Mouse (Mus musculus) hindbrain, embryonic 15.5 days (tissue): Measurements from ENCODE around the gene Lrfn5. TPM values are rescaled to one million over a fixed set of nuclear protein-coding genes. Genes with fewer than 3 reads are reported as not detected.

Source experiments
- ATAC-seq: fragments of 200-750 bp; cut with Nextera tagmentation; 2 replicates; pipeline ENCODE4 v1.8.0; 2017; ENCODE audit warnings: low read depth, moderate number of reproducible peaks, moderate TSS enrichment; ENCODE audit not compliant: low FRiP score
- H3K27ac ChIP-seq: fragments of 300-500 bp; sonication (generic); replicated peaks from 2 replicates; pipeline ENCODE4 v1.5.1; 2015; ENCODE audit warnings: mild to moderate bottlenecking, inconsistent platforms
- H3K27me3 ChIP-seq: fragments of 300-500 bp; sonication (generic); 2 replicates; pipeline ENCODE4 v1.6.1; 2015; ENCODE audit warnings: control low read depth, inconsistent platforms
- H3K36me3 ChIP-seq: fragments of 300-500 bp; sonication (generic); 2 replicates; pipeline ENCODE4 v1.6.1; 2015; ENCODE audit warnings: control low read depth, inconsistent platforms
- H3K4me1 ChIP-seq: fragments of 300-500 bp; sonication (generic); replicated peaks from 2 replicates; pipeline ENCODE4 v1.6.1; 2015; ENCODE audit warnings: control low read depth, inconsistent platforms
- H3K4me2 ChIP-seq: fragments of 300-500 bp; sonication (generic); 2 replicates; pipeline ENCODE4 v1.6.1; 2015; ENCODE audit warnings: moderate library complexity, mild to moderate bottlenecking, inconsistent platforms
- H3K4me3 ChIP-seq: fragments of 300-500 bp; sonication (generic); 2 replicates; pipeline ENCODE4 v1.5.1; 2015; ENCODE audit warnings: mild to moderate bottlenecking, inconsistent platforms
- H3K9ac ChIP-seq: fragments of 300-500 bp; sonication (generic); 2 replicates; pipeline ENCODE4 v1.6.1; 2015; ENCODE audit warnings: inconsistent platforms
- H3K9me3 ChIP-seq: fragments of 300-500 bp; sonication (generic); 2 replicates; pipeline ENCODE4 v1.6.1; 2016; ENCODE audit warnings: control low read depth, inconsistent platforms
- WGBS: fragments of 180-500 bp; shearing (Covaris S2); methylation state at CpG from one replicate; pipeline ENCODE4 v1.1.7; 2015; 5-methylcytosine and 5-hydroxymethylcytosine counted together
- polyA plus RNA-seq: library from polyadenylated mRNA; unstranded; fragments of >200 nt; fragmentation: Nextera tagmentation; extraction: Ambion mirVana; gene quantifications from 2 replicates; pipeline ENCODE4 v1.2.1, GENCODE M21; 2015

Gene Lrfn5
- 71.1 and 74.5 TPM in 2 replicates for polyA plus RNA-seq

- under 1% methylated on average over 50 of the region's 50 CpGs for WGBS
- peak within 1 kb of the TSS; percentile 85 for H3K9ac ChIP-seq
Measured at GRCm38 (mm10) chr12:61522829-61523370, at the start of gene Lrfn5. Lrfn5 (plus strand) TSS chr12:61523150.

GRCm38 (mm10) chr12:61521501-61522147 is 1.3 kb upstream of the Lrfn5 start:
- H3K27ac ChIP-seq = peak overlapping the region; percentile 6; the same call in 1 of the 2 replicates

More at GRCm38 (mm10) chr12:61522829-61523370, at the start of gene Lrfn5:
- H3K4me2 ChIP-seq = peak within 1 kb of the TSS; percentile 66
- no peaks in the 10 kb centered on the region for H3K36me3 ChIP-seq
- 0 out of 2 replicates have a peak, but pooled peaks cover 3% of the 10 kb centered on the region for H3K27me3 ChIP-seq
- peak; percentile 86 for ATAC-seq
- no peaks in the 10 kb centered on the region for H3K9me3 ChIP-seq
- peak within 1 kb of the TSS; percentile 95 for H3K27ac ChIP-seq
- peaks cover 13% of the 10 kb centered on the region; the same call in 1 of the 2 replicates for H3K4me1 ChIP-seq
- peak within 1 kb of the TSS; percentile 64 for H3K4me3 ChIP-seq

GRCm38 (mm10) chr12:61522148-61522828 is 662 bp upstream of the Lrfn5 start:
- Histone ChIP-seq H3K9ac (peak overlapping the region; percentile 85), H3K4me1 (peaks cover 13% of the 10 kb centered on the region; the same call in 1 of the 2 replicates), H3K4me2 (peak overlapping the region; percentile 66), H3K9me3 (no peaks in the 10 kb centered on the region), H3K27me3 (0 out of 2 replicates have a peak, but pooled peaks cover 3% of the 10 kb centered on the region), H3K4me3 (peak overlapping the region; percentile 64), H3K27ac (peak overlapping the region; percentile 95), H3K36me3 (no peaks in the 10 kb centered on the region)
- 2% methylated on average over 6 of the region's 6 CpGs for WGBS
- peak; percentile 29 for ATAC-seq

More at GRCm38 (mm10) chr12:61521501-61522147, 1.3 kb upstream of the Lrfn5 start:
- Histone ChIP-seq H3K4me2 (peak overlapping the region; percentile 66), H3K36me3 (no peaks in the 10 kb centered on the region), H3K4me1 (peaks cover 13% of the 10 kb centered on the region; the same call in 1 of the 2 replicates), H3K9me3 (no peaks in the 10 kb centered on the region), H3K27me3 (0 out of 2 replicates have a peak, but pooled peaks cover 3% of the 10 kb centered on the region), H3K9ac (peak overlapping the region; percentile 45), H3K4me3 (peak overlapping the region; percentile 64)
- 2% methylated on average over 20 of the region's 20 CpGs for WGBS
- no peak for ATAC-seq

GRCm38 (mm10) chr12:61523631-61524182 is 757 bp downstream of the Lrfn5 start:
- H3K4me1 ChIP-seq = peaks cover 13% of the 10 kb centered on the region; the same call in 1 of the 2 replicates
- ATAC-seq = no peak
- H3K9ac ChIP-seq = peak overlapping the region; percentile 85
- WGBS = 2% methylated on average over 16 of the region's 16 CpGs
- no peaks in the 10 kb centered on the region for H3K9me3 ChIP-seq
- H3K4me3 ChIP-seq = peak overlapping the region; percentile 64
- peak overlapping the region; percentile 66 for H3K4me2 ChIP-seq
- peak overlapping the region; percentile 95 for H3K27ac ChIP-seq
- no peaks in the 10 kb centered on the region for H3K36me3 ChIP-seq
- H3K27me3 ChIP-seq = 0 out of 2 replicates have a peak, but pooled peaks cover 3% of the 10 kb centered on the region

- H3K4me2 ChIP-seq = peak overlapping the region; percentile 66
- 0 out of 2 replicates have a peak, but pooled peaks cover 3% of the 10 kb centered on the region for H3K27me3 ChIP-seq
- H3K27ac ChIP-seq = peak overlapping the region; percentile 95
- ATAC-seq = 0 out of 2 replicates have a peak, but pooled peaks have one; percentile 13
- peak overlapping the region; percentile 85 for H3K9ac ChIP-seq
- peak overlapping the region; percentile 64 for H3K4me3 ChIP-seq
- no peaks in the 10 kb centered on the region for H3K9me3 ChIP-seq
- H3K4me1 ChIP-seq = peaks cover 13% of the 10 kb centered on the region; the same call in 1 of the 2 replicates
- H3K36me3 ChIP-seq = no peaks in the 10 kb centered on the region
- WGBS = under 1% methylated on average over 33 of the region's 33 CpGs
Measured at GRCm38 (mm10) chr12:61524183-61524651, 1.3 kb downstream of the Lrfn5 start.

- peaks cover 13% of the 10 kb centered on the region; the same call in 1 of the 2 replicates for H3K4me1 ChIP-seq
- H3K27ac ChIP-seq = peak overlapping the region; percentile 95
- H3K4me3 ChIP-seq = peak overlapping the region; percentile 64
- H3K9ac ChIP-seq = peak overlapping the region; percentile 85
- H3K4me2 ChIP-seq = peak overlapping the region; percentile 66
- 2% methylated on average over 9 of the region's 9 CpGs for WGBS
- peak; percentile 89 for ATAC-seq
- no peaks in the 10 kb centered on the region for H3K27me3 ChIP-seq
- H3K36me3 ChIP-seq = no peaks in the 10 kb centered on the region
- H3K9me3 ChIP-seq = no peaks in the 10 kb centered on the region
Measured at GRCm38 (mm10) chr12:61526199-61526598, 3.2 kb downstream of the Lrfn5 start.

DNA sequence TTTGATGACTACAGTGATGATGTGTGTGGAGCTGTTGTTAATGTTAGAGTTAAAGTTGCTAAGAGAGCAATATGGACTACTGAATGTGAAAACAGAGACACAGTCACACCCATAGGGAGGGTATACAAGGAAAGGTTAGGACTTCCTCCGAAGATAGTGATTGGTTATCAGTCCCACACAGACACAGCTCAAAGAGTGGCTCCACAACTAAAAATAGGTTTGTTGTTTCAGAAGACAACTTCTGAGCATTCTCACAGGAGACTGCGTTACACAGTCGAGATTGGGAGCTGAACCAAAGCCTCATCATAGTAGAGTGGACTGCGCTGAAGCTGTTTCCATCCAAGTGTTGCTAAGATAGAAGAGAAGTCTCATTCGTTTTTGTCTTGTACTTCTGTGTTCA is 57.0 kb downstream of the Lrfn5 start:
- H3K4me1 ChIP-seq = no peaks in the 10 kb centered on the region
- ATAC-seq = no peak

GRCm38 (mm10) chr12:61600305-61600704 is 77.4 kb downstream of the Lrfn5 start:
- Histone ChIP-seq H3K9me3 (no peaks in the 10 kb centered on the region), H3K4me1 (no peaks in the 10 kb centered on the region), H3K27me3 (no peaks in the 10 kb centered on the region), H3K4me3 (no peak overlapping the region), H3K27ac (no peak overlapping the region), H3K36me3 (no peaks in the 10 kb centered on the region), H3K4me2 (no peak overlapping the region), H3K9ac (no peak overlapping the region)
- no peak for ATAC-seq

More for the DNA sequence above, 57.0 kb downstream of the Lrfn5 start:
- Histone ChIP-seq H3K27me3 (no peaks in the 10 kb centered on the region), H3K9me3 (no peaks in the 10 kb centered on the region), H3K9ac (no peak overlapping the region), H3K27ac (no peak overlapping the region), H3K4me2 (no peak overlapping the region), H3K36me3 (no peaks in the 10 kb centered on the region), H3K4me3 (no peak overlapping the region)
- 89% methylated on average over 5 of the region's 5 CpGs for WGBS

GRCm38 (mm10) chr12:61607871-61608270 is 84.9 kb downstream of the Lrfn5 start:
- H3K27me3 ChIP-seq = no peaks in the 10 kb centered on the region
- no peak overlapping the region for H3K4me3 ChIP-seq
- WGBS = 92% methylated on average over 3 of the region's 3 CpGs
- no peaks in the 10 kb centered on the region for H3K9me3 ChIP-seq
- H3K36me3 ChIP-seq = no peaks in the 10 kb centered on the region
- no peak overlapping the region for H3K9ac ChIP-seq
- no peaks in the 10 kb centered on the region for H3K4me1 ChIP-seq
- H3K4me2 ChIP-seq = no peak overlapping the region
- no peak overlapping the region for H3K27ac ChIP-seq
- no peak for ATAC-seq

DNA sequence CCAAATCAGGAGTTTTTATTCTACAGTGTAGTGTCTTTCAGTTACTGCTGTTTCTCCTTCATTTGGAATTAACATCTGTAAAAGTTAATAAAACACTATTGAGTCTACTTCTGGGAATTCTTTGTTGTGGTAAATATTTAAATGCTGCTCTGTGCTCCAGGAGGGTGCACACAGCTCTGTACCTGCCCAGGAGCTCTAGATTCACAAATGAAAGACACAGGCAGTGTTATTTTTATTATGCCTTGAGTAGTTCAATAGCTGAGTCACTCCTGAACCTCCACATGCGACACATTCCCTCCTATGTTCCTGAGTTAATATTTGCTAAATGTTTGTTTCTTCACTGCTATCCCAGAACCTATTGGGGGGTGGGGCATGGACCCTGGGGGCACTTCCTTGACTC is 87.1 kb downstream of the Lrfn5 start:
- H3K27ac ChIP-seq = no peak overlapping the region
- WGBS = 78% methylated on average over 1 of the region's 1 CpGs
- no peak overlapping the region for H3K4me2 ChIP-seq
- H3K36me3 ChIP-seq = no peaks in the 10 kb centered on the region
- H3K4me3 ChIP-seq = no peak overlapping the region
- H3K9ac ChIP-seq = no peak overlapping the region
- ATAC-seq = no peak
- no peaks in the 10 kb centered on the region for H3K9me3 ChIP-seq
- H3K27me3 ChIP-seq = no peaks in the 10 kb centered on the region
- H3K4me1 ChIP-seq = no peaks in the 10 kb centered on the region

DNA sequence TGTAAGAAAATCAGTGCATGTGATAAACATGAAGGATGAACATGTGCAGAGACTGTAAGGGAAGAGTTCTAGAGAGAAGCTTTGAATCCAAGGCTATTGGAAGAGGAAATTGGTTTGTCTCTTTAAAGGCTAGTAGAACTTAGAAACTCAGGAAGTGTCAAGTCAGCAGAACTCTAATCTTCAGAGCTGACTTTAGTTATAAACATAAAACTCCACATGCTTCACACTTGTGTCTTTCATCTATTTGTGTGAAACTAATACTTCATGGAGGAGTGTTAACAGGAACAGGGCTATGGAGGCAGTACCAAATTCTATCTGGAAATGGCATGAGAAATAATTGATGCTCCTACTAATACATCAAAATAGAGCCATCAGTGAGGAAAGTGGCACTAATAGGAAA is 101.6 kb downstream of the Lrfn5 start:
- H3K4me3 ChIP-seq = no peak overlapping the region

More for the DNA sequence above, 101.6 kb downstream of the Lrfn5 start:
- Histone ChIP-seq H3K4me1 (no peaks in the 10 kb centered on the region), H3K9ac (no peak overlapping the region), H3K27me3 (no peaks in the 10 kb centered on the region), H3K27ac (no peak overlapping the region), H3K9me3 (no peaks in the 10 kb centered on the region), H3K36me3 (no peaks in the 10 kb centered on the region), H3K4me2 (no peak overlapping the region)
- no peak for ATAC-seq
